Mouse (Mus musculus) neural tube, embryonic 14.5 days (tissue): ENCODE data around the gene Ntf3. TPM values are rescaled to one million over a fixed set of nuclear protein-coding genes. Genes with fewer than 3 reads are reported as not detected.

Experiments
- ATAC-seq: fragments of 200-750 bp; cut with Nextera tagmentation; 2 replicates; pipeline ENCODE4 v1.8.0; 2017; ENCODE audit warnings: low read depth, mild to moderate bottlenecking, moderate TSS enrichment, moderate library complexity
- H3K27ac ChIP-seq: fragments of 300-500 bp; sonication (generic); 2 replicates; pipeline ENCODE4 v1.5.1; 2014; ENCODE audit warnings: low read depth, mild to moderate bottlenecking, control low read depth, low read length, moderate library complexity, mixed read lengths
- H3K27me3 ChIP-seq: fragments of 300-500 bp; sonication (generic); 2 replicates; pipeline ENCODE4 v1.6.1; 2014; ENCODE audit warnings: low read length; ENCODE audit not compliant: control insufficient read depth, insufficient read depth
- H3K36me3 ChIP-seq: fragments of 300-500 bp; sonication (generic); 2 replicates; pipeline ENCODE4 v1.6.1; 2014; ENCODE audit warnings: low read length, mixed read lengths; ENCODE audit not compliant: control insufficient read depth, insufficient read depth
- H3K4me1 ChIP-seq: fragments of 300-500 bp; sonication (generic); 2 replicates; pipeline ENCODE4 v1.6.1; 2014; ENCODE audit warnings: low read length; ENCODE audit not compliant: control insufficient read depth, insufficient read depth
- H3K4me2 ChIP-seq: fragments of 300-500 bp; sonication (generic); 2 replicates; pipeline ENCODE4 v1.6.1; 2014; ENCODE audit warnings: mild to moderate bottlenecking, low read depth, low read length, control low read depth
- H3K4me3 ChIP-seq: fragments of 300-500 bp; sonication (generic); 2 replicates; pipeline ENCODE4 v1.5.1; 2014; ENCODE audit warnings: low read depth, low read length, control low read depth, mixed read lengths
- H3K9ac ChIP-seq: fragments of 300-500 bp; sonication (generic); replicated peaks from 2 replicates; pipeline ENCODE4 v1.6.1; 2014; ENCODE audit warnings: low read depth, mild to moderate bottlenecking, control low read depth, low read length, mixed read lengths
- H3K9me3 ChIP-seq: fragments of 300-500 bp; sonication (generic); 2 replicates; pipeline ENCODE4 v1.6.1; 2016; ENCODE audit warnings: low read length; ENCODE audit not compliant: control insufficient read depth
- WGBS: fragments of 180-500 bp; shearing (Covaris S2); extraction: QIAGEN DNeasy Blood & Tissue Kit; methylation state at CpG from one replicate; pipeline ENCODE4 v1.1.7; 2014; 5-methylcytosine and 5-hydroxymethylcytosine counted together
- polyA plus RNA-seq: library from polyadenylated mRNA; unstranded; fragments of >200 nt; fragmentation: Nextera tagmentation; extraction: Ambion mirVana; gene quantifications from 2 replicates; pipeline ENCODE4 v1.2.1, GENCODE M21; 2014

Gene Ntf3
- polyA plus RNA-seq, 1 experiment from 2014 or later, result 6.4 TPM

DNA sequence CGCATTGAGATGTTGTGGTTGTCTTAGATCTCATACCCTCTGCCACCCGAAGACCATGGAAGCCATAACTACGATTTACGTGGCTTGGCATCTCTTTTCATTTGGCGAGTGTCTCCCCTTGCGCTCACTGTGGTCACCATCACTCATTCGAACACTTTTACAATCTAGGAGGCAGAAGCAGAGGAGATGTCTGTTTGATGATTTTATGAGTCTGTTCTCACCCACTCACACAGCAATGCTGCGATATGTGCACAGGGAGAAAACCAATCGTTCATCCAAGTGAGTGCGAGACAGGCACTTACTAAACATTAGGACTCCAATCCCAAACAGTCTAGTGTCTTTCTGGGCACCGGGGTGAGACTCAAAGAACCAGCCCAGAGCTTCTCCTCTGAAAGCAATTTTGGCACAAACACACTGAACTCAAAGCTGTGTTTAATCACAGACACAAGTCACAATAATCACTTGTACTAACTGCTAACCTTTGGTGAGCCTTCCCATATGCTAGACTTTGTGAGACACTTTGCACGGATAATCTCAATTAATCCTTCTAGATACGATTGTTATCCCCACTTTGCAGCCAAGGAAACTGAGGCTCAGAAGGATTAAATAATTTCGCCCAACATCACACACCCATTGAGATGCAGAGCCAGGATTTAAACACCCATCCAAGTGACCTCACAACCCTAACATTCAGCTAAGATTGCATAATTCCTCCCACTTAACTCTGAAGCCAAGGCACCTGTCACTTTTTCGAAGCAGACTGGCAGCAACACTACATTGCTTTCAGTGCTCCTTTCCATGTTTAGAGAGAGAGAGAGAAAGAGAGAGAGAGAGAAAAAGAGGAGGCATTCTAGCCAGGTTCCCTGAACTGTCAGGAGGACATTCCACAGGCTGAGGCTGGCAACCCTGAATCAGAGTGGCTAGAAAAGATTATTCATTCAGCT is 55.5 kb downstream of the Ntf3 start:
- no peak overlapping the region for H3K4me3 ChIP-seq
- no peaks in the 10 kb centered on the region for H3K27me3 ChIP-seq
- no peaks in the 10 kb centered on the region for H3K4me1 ChIP-seq
- no peaks in the 10 kb centered on the region for H3K9me3 ChIP-seq
- H3K36me3 ChIP-seq, result no peaks in the 10 kb centered on the region
- no peak overlapping the region for H3K27ac ChIP-seq
- ATAC-seq, result no peak
- no peak overlapping the region for H3K9ac ChIP-seq
- 73% methylated on average over 15 of the region's 15 CpGs for WGBS
- H3K4me2 ChIP-seq, result no peak overlapping the region

DNA sequence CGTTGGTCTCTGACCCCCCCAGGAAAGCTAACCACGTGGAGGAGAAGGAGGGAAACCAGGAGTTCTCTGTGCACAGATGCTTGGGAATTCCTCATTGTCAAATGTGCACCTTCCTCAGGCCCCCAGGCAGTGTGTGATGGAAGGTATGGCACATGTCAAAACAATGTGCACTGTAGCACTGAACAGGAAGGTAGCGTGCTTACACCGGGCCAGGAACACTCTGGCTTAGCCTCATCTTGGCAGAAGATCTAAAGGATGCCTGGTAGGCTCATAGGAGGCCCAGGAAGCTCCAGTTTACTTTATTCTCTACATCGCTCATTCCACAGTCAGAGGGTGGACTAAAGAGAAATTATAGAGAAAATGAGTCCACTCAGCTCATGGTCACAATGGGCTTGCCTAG is 57.5 kb downstream of the Ntf3 start:
- Histone ChIP-seq H3K27me3 (no peaks in the 10 kb centered on the region), H3K27ac (no peak overlapping the region), H3K4me1 (no peaks in the 10 kb centered on the region), H3K9ac (no peak overlapping the region), H3K36me3 (no peaks in the 10 kb centered on the region), H3K4me3 (no peak overlapping the region), H3K4me2 (no peak overlapping the region), H3K9me3 (no peaks in the 10 kb centered on the region)
- ATAC-seq, result no peak
- 83% methylated on average over 5 of the region's 5 CpGs for WGBS

DNA sequence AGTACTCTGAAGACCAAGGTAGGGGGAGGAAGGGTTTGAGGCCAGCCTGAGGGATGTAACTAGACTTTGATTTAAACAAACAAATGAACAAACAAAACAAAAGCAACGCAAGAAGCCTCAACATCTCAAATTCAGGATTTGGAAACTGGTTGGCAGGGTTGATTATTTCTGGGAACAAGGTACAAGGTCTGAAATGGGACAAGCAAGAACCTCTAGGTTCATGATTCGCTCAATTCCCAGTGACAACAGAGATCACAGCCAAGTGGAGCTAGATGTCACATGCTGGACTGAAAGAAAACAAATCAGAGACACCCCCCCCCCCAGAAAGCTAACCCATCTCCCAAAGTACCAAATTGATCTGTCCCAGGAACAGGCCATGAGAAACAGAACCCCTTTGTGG is 57.9 kb downstream of the Ntf3 start:
- ATAC-seq, result no peak
- no peaks in the 10 kb centered on the region for H3K27me3 ChIP-seq
- no peaks in the 10 kb centered on the region for H3K4me1 ChIP-seq
- WGBS, result 96% methylated on average over 2 of the region's 2 CpGs
- no peaks in the 10 kb centered on the region for H3K36me3 ChIP-seq
- no peak overlapping the region for H3K9ac ChIP-seq
- no peak overlapping the region for H3K4me2 ChIP-seq
- no peak overlapping the region for H3K27ac ChIP-seq
- H3K4me3 ChIP-seq, result no peak overlapping the region
- no peaks in the 10 kb centered on the region for H3K9me3 ChIP-seq

DNA sequence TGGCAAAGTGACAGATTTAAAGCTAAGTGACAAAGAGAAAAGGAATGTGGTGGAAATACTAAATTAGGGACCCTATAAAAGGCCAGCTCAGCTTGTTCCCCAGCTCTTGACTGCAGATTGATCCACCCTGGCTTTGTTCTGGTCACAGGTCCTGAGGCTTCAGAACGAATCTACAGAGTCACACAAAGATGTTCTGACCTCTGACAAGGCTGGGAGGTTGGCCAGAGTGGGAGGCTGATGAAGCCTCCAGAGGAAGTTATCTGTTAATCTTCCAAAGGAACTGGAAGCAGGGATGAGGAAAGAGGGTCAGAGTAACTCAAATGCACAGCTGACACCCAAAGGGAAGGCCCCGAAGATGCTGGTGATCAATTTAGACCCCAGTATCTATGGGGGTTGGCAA is 59.3 kb downstream of the Ntf3 start:
- no peak overlapping the region for H3K4me2 ChIP-seq
- no peak overlapping the region for H3K4me3 ChIP-seq
- H3K27ac ChIP-seq, result no peak overlapping the region
- no peaks in the 10 kb centered on the region for H3K36me3 ChIP-seq
- H3K27me3 ChIP-seq, result no peaks in the 10 kb centered on the region
- H3K9me3 ChIP-seq, result no peaks in the 10 kb centered on the region
- ATAC-seq, result no peak
- H3K9ac ChIP-seq, result no peak overlapping the region
- H3K4me1 ChIP-seq, result no peaks in the 10 kb centered on the region
- 66% methylated on average over 2 of the region's 2 CpGs for WGBS

DNA sequence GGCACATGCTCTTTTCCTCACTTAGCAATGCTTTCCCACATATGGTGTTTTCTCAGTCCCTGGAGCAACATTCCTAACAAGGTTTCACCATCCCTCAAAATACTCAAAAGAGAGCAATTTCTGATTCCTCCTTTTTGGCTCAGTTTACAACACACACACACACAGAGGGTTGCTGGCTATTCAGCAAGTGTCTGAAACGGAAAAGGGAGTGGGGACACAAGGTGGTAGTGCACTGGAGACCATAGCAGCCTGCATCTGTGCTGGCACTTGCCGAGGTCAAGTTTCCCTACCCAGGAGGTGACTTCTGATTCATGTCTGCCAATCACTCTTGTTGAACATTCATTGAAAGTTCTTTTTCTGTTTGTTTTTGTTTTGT is 59.9 kb downstream of the Ntf3 start:
- H3K9ac ChIP-seq, result no peak overlapping the region

DNA sequence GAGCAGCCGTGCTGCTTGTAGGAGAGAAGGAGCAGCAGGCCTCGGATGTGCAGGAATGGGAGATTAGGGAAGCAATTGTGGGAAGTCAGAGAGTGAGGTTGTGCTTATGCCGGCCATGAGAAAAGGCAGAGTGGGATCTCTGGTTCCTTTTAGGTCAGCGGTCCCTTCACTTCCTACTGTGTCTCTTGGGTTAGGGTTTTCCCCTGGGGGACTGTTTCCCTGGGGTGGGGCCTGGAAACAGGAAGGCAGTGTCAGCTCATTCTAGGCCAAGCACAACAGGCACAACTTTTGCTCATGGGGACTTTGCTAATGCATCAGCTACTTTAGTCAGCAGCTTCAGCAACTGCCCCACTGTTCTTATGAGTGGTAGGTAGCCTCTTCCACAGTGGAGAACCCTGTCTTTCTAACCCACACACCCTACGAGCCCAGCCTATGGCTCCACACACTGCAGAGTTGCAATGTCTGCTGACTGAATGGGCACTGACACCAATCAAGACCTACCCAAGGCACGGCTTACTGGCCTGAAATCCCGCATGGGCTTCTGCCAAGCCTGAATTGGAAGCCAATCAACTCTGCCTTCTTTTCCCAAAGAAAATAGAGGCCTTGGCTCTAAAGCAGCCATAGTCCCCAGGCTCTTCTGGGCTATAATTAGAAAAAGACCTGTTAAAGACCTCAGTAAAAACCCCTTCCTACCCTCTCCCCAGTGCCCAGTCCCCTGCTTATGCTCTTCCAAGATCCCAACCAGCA is 60.5 kb downstream of the Ntf3 start:
- H3K4me2 ChIP-seq, result no peak overlapping the region
- no peak overlapping the region for H3K4me3 ChIP-seq
- H3K27me3 ChIP-seq, result no peaks in the 10 kb centered on the region
- WGBS, result 83% methylated on average over 7 of the region's 7 CpGs
- no peak for ATAC-seq
- H3K9me3 ChIP-seq, result no peaks in the 10 kb centered on the region
- H3K27ac ChIP-seq, result no peak overlapping the region
- H3K36me3 ChIP-seq, result no peaks in the 10 kb centered on the region
- H3K4me1 ChIP-seq, result no peaks in the 10 kb centered on the region
- H3K9ac ChIP-seq, result no peak overlapping the region

More for the DNA sequence above, 59.9 kb downstream of the Ntf3 start:
- Histone ChIP-seq H3K27me3 (no peaks in the 10 kb centered on the region), H3K4me2 (no peak overlapping the region), H3K9me3 (no peaks in the 10 kb centered on the region), H3K4me3 (no peak overlapping the region), H3K36me3 (no peaks in the 10 kb centered on the region), H3K27ac (no peak overlapping the region), H3K4me1 (no peaks in the 10 kb centered on the region)
- no peak for ATAC-seq
- 65% methylated on average over 2 of the region's 2 CpGs for WGBS

DNA sequence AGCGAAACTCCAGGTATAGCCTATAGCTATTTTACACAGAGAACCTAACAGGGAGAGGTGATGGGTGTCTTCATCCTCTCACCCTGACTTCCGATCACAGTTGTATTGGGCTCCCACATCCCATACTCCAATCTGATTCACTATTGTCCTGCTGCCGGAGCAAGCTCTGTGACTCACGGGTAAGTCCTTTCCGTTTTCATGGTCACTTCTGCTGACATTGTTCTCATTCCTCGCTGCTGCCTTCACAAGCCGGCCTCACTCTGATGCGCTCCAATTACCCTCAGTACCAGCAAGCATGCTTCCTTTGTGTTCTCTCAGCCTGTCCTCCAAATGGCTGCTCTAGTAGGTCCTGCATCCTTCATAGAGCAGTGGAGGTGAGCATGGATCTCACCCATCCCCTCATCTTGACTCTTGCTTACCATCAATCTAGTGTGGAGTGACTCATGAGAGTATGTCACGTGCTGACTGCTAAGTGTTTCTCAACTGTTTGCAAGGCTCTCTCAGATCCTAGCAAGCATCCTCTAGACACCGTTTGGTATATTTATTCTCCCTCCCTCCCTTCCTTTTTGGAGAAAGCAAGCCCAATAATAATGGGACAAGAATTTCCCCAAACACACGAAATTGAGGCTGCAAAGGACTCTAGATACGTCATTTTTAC is 61.5 kb downstream of the Ntf3 start:
- no peak for ATAC-seq
- Histone ChIP-seq H3K4me2 (no peak overlapping the region), H3K36me3 (no peaks in the 10 kb centered on the region), H3K27me3 (no peaks in the 10 kb centered on the region), H3K9ac (no peak overlapping the region), H3K9me3 (no peaks in the 10 kb centered on the region), H3K27ac (no peak overlapping the region), H3K4me3 (no peak overlapping the region), H3K4me1 (no peaks in the 10 kb centered on the region)
- whole genome bisulfite sequencing, result 82% methylated on average over 12 of the region's 12 CpGs

DNA sequence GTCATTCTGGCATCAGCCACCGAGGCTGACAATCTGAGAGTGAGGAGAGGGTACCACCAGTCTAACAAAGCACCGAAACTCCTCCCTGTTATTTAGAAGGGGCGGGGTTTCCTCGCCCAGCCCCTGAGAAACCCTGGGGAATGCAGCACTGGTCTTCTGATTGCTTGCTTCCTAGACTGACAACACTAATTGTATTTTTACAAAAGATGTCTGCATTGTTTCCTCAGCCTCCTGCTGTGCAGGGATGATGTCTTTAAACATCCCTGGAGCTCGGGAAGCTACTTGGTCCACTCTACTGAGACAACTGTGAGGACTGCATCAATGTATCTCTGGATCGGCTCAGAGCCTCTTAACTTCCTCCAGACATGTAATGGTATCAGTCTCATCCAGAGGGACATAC is 64.1 kb downstream of the Ntf3 start:
- no peak for ATAC-seq
- Histone ChIP-seq H3K4me2 (no peak overlapping the region), H3K9me3 (no peaks in the 10 kb centered on the region), H3K4me3 (no peak overlapping the region), H3K9ac (no peak overlapping the region), H3K36me3 (no peaks in the 10 kb centered on the region), H3K4me1 (no peaks in the 10 kb centered on the region), H3K27me3 (no peaks in the 10 kb centered on the region), H3K27ac (no peak overlapping the region)
- 73% methylated on average over 6 of the region's 6 CpGs for WGBS

DNA sequence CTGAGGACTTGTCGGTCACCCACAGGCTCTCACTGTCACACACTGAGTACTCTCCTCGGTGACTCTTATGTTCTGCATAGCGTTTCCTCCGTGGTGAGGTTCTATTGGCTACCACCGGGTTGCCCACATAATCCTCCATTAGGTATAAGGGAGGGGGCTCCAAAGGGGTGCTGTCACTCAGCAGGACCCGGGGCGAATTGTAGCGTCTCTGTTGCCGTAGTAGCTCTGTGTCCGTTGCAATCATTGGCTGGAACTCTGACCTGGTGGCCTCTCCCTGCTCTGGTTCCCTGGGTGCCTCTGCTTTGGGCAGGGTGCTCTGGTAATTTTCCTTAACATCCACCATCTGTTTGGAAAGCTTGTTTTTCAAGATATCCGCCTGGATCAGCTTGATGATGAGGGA is 64.7 kb downstream of the Ntf3 start:
- no peaks in the 10 kb centered on the region for H3K36me3 ChIP-seq
- no peaks in the 10 kb centered on the region for H3K27me3 ChIP-seq
- H3K4me1 ChIP-seq, result no peaks in the 10 kb centered on the region
- H3K4me3 ChIP-seq, result no peak overlapping the region
- no peak overlapping the region for H3K9ac ChIP-seq
- ATAC-seq, result no peak
- no peaks in the 10 kb centered on the region for H3K9me3 ChIP-seq
- no peak overlapping the region for H3K4me2 ChIP-seq
- H3K27ac ChIP-seq, result no peak overlapping the region
- 92% methylated on average over 11 of the region's 11 CpGs for WGBS
